10 mouse cellular contexts compared by ENCODE assay signal in the genomic region with DNA sequence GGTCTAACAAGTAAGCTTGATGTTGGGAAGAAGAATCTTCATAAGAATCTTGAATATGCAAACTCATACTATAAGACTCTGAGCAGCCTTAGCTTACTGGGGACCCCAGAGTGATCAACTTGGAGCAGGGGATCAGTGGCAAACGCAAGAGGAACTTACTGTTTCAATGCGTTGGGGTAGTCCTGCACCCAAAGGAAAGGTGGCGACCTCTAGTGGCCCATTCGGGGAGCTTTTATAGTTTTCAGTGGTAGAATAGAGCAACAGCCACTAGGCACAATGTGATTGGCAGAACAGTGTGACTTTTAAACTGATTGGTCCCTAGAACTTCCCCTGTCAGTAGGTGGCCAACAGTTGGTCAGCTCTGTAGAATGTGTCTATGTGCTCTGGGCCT.
DNase-seq lines count a peak whose midpoint lies in the region; ATAC-seq and TF ChIP-seq lines count a peak whose summit lies in the region.
"Had no signal": no experiment of that assay in that cellular context is flagged by ENCODE, and none has a peak within 500 bp of the region (broad histone marks: within the 10 kb centered on the region; RNA-seq: fewer than 3 reads in every experiment).

No protein-coding gene starts in this region.

- no peak overlapping the region for H3K9ac ChIP-seq in liver, adult 2 months (ENCODE audit: low read depth, low read length)
- H3K9ac ChIP-seq in liver, embryonic 11.5 days (ENCODE audit: low read depth, low read length), result no peak overlapping the region
- no peak overlapping the region for H3K9ac ChIP-seq in liver, postnatal 0 days (replicated peaks)
- H3K9ac ChIP-seq: hindbrain, embryonic 15.5 days; lung, embryonic 15.5 days had no signal

- TF ChIP-seq EP300 in liver, postnatal 0 days (IDR thresholded peaks at IDR 0.05; ENCODE audit: low read depth), result no peak

- TF ChIP-seq CTCF in liver, adult 2 months (IDR thresholded peaks at IDR 0.05; ENCODE audit: low read depth, low read length), result no peak
- TF ChIP-seq CTCF in liver, postnatal 0 days (IDR thresholded peaks at IDR 0.05; ENCODE audit: low read depth), result peak; percentile 14; the same call in 1 of the 2 replicates

- H3K9me3 ChIP-seq in liver, embryonic 11.5 days (ENCODE audit: control insufficient read depth, low read length), result no peaks in the 10 kb centered on the region
- H3K9me3 ChIP-seq in liver, postnatal 0 days (ENCODE audit: low read length), result no peaks in the 10 kb centered on the region
- H3K9me3 ChIP-seq: hindbrain, embryonic 15.5 days; lung, embryonic 15.5 days had no signal

- 32% methylated on average over 4 of the region's 4 CpGs for WGBS in liver, adult 2 months
- WGBS in liver, embryonic 11.5 days, result 39% methylated on average over 4 of the region's 4 CpGs
- WGBS in liver, postnatal 0 days (ENCODE audit: insufficient replicate concordance), result 23% methylated on average over 4 of the region's 4 CpGs

- no peak for TF ChIP-seq POLR2A in liver, adult 2 months (IDR thresholded peaks at IDR 0.05; ENCODE audit: extremely low read depth, insufficient read depth, low read length)

- H3K27ac ChIP-seq in liver, adult 2 months (replicated peaks; ENCODE audit: insufficient read depth, low read depth, low read length), result no peak overlapping the region
- H3K27ac ChIP-seq in liver, embryonic 11.5 days (ENCODE audit: low read depth, low read length), result no peak overlapping the region
- no peak overlapping the region for H3K27ac ChIP-seq in liver, postnatal 0 days (ENCODE audit: low read depth)
- H3K27ac ChIP-seq: hindbrain, embryonic 15.5 days; lung, embryonic 15.5 days had no signal

- H3K4me3 ChIP-seq in liver, adult 2 months (ENCODE audit: insufficient read depth, low read depth, low read length), result no peak overlapping the region
- H3K4me3 ChIP-seq in liver, embryonic 11.5 days (ENCODE audit: low read depth, low read length), result no peak overlapping the region
- no peak overlapping the region for H3K4me3 ChIP-seq in liver, postnatal 0 days (ENCODE audit: low read depth, low read length)
- H3K4me3 ChIP-seq: hindbrain, embryonic 15.5 days; lung, embryonic 15.5 days had no signal

- no peaks in the 10 kb centered on the region for H3K36me3 ChIP-seq in liver, adult 2 months (ENCODE audit: control insufficient read depth, insufficient read depth, low read length)
- H3K36me3 ChIP-seq in liver, embryonic 11.5 days (ENCODE audit: control insufficient read depth, insufficient read depth, low read length), result no peaks in the 10 kb centered on the region
- H3K36me3 ChIP-seq in liver, postnatal 0 days (replicated peaks; ENCODE audit: insufficient read depth, low read length), result no peaks in the 10 kb centered on the region
- H3K36me3 ChIP-seq: hindbrain, embryonic 15.5 days; lung, embryonic 15.5 days had no signal

- no peaks in the 10 kb centered on the region for H3K27me3 ChIP-seq in liver, adult 2 months (ENCODE audit: control insufficient read depth, insufficient read depth, low read length)
- no peaks in the 10 kb centered on the region for H3K27me3 ChIP-seq in liver, embryonic 11.5 days (replicated peaks; ENCODE audit: control insufficient read depth, insufficient read depth, low read length)
- no peaks in the 10 kb centered on the region for H3K27me3 ChIP-seq in liver, postnatal 0 days (ENCODE audit: insufficient read depth, low read length)
- H3K27me3 ChIP-seq: hindbrain, embryonic 15.5 days; lung, embryonic 15.5 days had no signal

- no peak for ATAC-seq in liver, embryonic 11.5 days (replicated peaks; ENCODE audit: low FRiP score)
- ATAC-seq in liver, postnatal 0 days, result no peak
- ATAC-seq in megakaryocyte, adult 5-6 weeks (ENCODE audit: poor library complexity, severe bottlenecking), result no peak

- DNase-seq in embryo, embryonic 10.5 days (ENCODE audit: low spot score), result peak; percentile 44
- DNase-seq in embryo, embryonic 10 days (ENCODE audit: low spot score), result no peak
- peak; percentile 3 for DNase-seq in liver, adult 2 months (ENCODE audit: extremely low read depth, low read depth, low spot score)
- no peak for DNase-seq in liver, embryonic 11.5 days (ENCODE audit: low spot score)
- DNase-seq in adrenal gland, postnatal 36 days, result peak; percentile 22 to 51
- DNase-seq in liver, postnatal 0 days, result no peak
- no peak for DNase-seq in layer of hippocampus, postnatal 36 days

- H3K4me1 ChIP-seq in liver, adult 2 months (ENCODE audit: control insufficient read depth, insufficient read depth, low read length), result no peaks in the 10 kb centered on the region
- H3K4me1 ChIP-seq in liver, embryonic 11.5 days (replicated peaks; ENCODE audit: control insufficient read depth, insufficient read depth, low read length), result no peaks in the 10 kb centered on the region
- no peaks in the 10 kb centered on the region for H3K4me1 ChIP-seq in liver, postnatal 0 days (ENCODE audit: insufficient read depth)
- H3K4me1 ChIP-seq: hindbrain, embryonic 15.5 days; lung, embryonic 15.5 days had no signal

- H3K4me2 ChIP-seq in liver, embryonic 11.5 days, result no peak overlapping the region
- H3K4me2 ChIP-seq in liver, postnatal 0 days (ENCODE audit: low read depth, low read length), result no peak overlapping the region
- H3K4me2 ChIP-seq: hindbrain, embryonic 15.5 days; lung, embryonic 15.5 days had no signal

- no peaks in the 10 kb centered on the region for H3K79me2 ChIP-seq in liver, adult 2 months (ENCODE audit: control insufficient read depth, insufficient read depth, low read length)

Comparison
In these comparisons a context has a peak if more than half of its experiments do, and no peak if none do; other contexts are left out.
1. DNase-seq: peak in embryo, embryonic 10.5 days (single experiment), liver, adult 2 months (single experiment) and adrenal gland, postnatal 36 days (2 of 2); none in embryo, embryonic 10 days (single experiment), liver, embryonic 11.5 days (single experiment), liver, postnatal 0 days (single experiment) and layer of hippocampus, postnatal 36 days (0 of 2).